Mouse (Mus musculus) kidney, adult 2 months (tissue): ENCODE measurements around the gene 1600014C23Rik. TPM values are rescaled to one million over a fixed set of nuclear protein-coding genes. Genes with fewer than 3 reads are reported as not detected.

Source experiments
- DNase-seq: peaks from one replicate; pipeline ENCODE4 v3.0.0; 2021
- H3K27ac ChIP-seq: fragments of 200-500 bp; 2 replicates; pipeline ENCODE4 v1.5.1; 2012; ENCODE audit warnings: low read depth, low read length, control low read depth, inconsistent platforms; ENCODE audit not compliant: insufficient read depth
- H3K27me3 ChIP-seq: fragments of 200-500 bp; replicated peaks from 2 replicates; pipeline ENCODE4 v1.6.1; 2012; ENCODE audit warnings: mild to moderate bottlenecking, moderate library complexity, low read length, inconsistent platforms; ENCODE audit not compliant: control insufficient read depth, insufficient read depth
- H3K36me3 ChIP-seq: fragments of 200-500 bp; 2 replicates; pipeline ENCODE4 v1.6.1; 2012; ENCODE audit warnings: mild to moderate bottlenecking, moderate library complexity, low read length, inconsistent platforms; ENCODE audit not compliant: control insufficient read depth, insufficient read depth
- H3K4me1 ChIP-seq: fragments of 200-500 bp; 2 replicates; pipeline ENCODE4 v1.6.1; 2011; ENCODE audit warnings: low read length; ENCODE audit not compliant: control insufficient read depth, insufficient read depth
- H3K4me3 ChIP-seq: fragments of 200-500 bp; 2 replicates; pipeline ENCODE4 v1.5.1; 2011; ENCODE audit warnings: mild to moderate bottlenecking, low read depth, low read length, control low read depth; ENCODE audit not compliant: insufficient read depth
- CTCF ChIP-seq: fragments of 200-500 bp; conservative IDR thresholded peaks from 2 replicates; pipeline ENCODE4 v1.5.1; 2011; ENCODE audit warnings: low read depth, mild to moderate bottlenecking, control low read depth, low read length, moderate library complexity, mixed read lengths; ENCODE audit not compliant: insufficient read depth, insufficient read length
- POLR2A ChIP-seq: fragments of 200-500 bp; IDR thresholded peaks from one replicate; pipeline ENCODE4 v1.6.1; 2011; ENCODE audit warnings: low read depth, low read length, control low read depth
- WGBS: fragments of 180-500 bp; shearing (Covaris S2); methylation state at CpG from one replicate; pipeline ENCODE4 v1.1.7; 2018; 5-methylcytosine and 5-hydroxymethylcytosine counted together
- polyA plus RNA-seq: library from polyadenylated mRNA; depleted of rRNA; stranded (reverse); fragments of >200 nt; gene quantifications from 2 replicates; pipeline ENCODE4 v1.2.3, GENCODE M21; 2012

The 1600014C23Rik gene
- polyA plus RNA-seq, 1 experiment = not detected

DNA sequence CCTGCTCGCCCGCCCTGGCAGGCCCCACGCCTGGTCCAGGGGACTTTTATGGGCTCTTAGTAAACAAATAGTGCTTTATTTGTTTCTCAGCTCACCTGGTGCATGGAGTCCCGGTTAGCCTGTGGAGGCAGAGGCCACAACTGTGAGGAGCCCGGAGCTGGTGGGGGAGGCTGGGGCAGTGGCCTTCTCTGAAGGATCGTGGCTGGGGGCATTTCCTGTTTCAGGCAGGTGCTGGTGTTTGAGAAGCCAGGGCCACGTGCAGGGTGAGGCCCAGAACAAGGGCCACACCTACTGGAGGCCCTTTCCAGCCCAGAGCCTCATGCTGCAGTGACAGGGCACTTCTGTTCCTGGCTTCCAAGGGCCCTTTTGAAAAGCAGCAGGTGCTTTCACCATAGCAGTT, 7.4 kb downstream of the 1600014C23Rik start:
- 62% methylated on average over 7 of the region's 7 CpGs for WGBS
- TF ChIP-seq POLR2A = no peak
- no peak for TF ChIP-seq CTCF
- DNase-seq = no peak

GRCm38 (mm10) chr17:45724574-45724921, 9.1 kb downstream of the 1600014C23Rik start:
- no peaks in the 10 kb centered on the region for H3K27me3 ChIP-seq
- H3K27ac ChIP-seq = no peak overlapping the region
- no peaks in the 10 kb centered on the region for H3K36me3 ChIP-seq
- 91% methylated on average over 10 of the region's 10 CpGs for WGBS
- H3K4me1 ChIP-seq = no peaks in the 10 kb centered on the region
- TF ChIP-seq POLR2A = no peak
- no peak for TF ChIP-seq CTCF
- DNase-seq = no peak
- no peak overlapping the region for H3K4me3 ChIP-seq

More for the DNA sequence above, 7.4 kb downstream of the 1600014C23Rik start:
- H3K36me3 ChIP-seq = no peaks in the 10 kb centered on the region
- no peaks in the 10 kb centered on the region for H3K27me3 ChIP-seq
- no peaks in the 10 kb centered on the region for H3K4me1 ChIP-seq
- H3K27ac ChIP-seq = no peak overlapping the region
- H3K4me3 ChIP-seq = no peak overlapping the region

GRCm38 (mm10) chr17:45723732-45724573, 9.7 kb downstream of the 1600014C23Rik start:
- peak; percentile 73 for DNase-seq
- Histone ChIP-seq H3K27ac (no peak overlapping the region), H3K36me3 (no peaks in the 10 kb centered on the region), H3K27me3 (no peaks in the 10 kb centered on the region), H3K4me3 (peak overlapping the region; percentile 14), H3K4me1 (no peaks in the 10 kb centered on the region)
- WGBS = 3% methylated on average over 25 of the region's 25 CpGs
- TF ChIP-seq POLR2A = no peak
- TF ChIP-seq CTCF = peak; percentile 97

DNA sequence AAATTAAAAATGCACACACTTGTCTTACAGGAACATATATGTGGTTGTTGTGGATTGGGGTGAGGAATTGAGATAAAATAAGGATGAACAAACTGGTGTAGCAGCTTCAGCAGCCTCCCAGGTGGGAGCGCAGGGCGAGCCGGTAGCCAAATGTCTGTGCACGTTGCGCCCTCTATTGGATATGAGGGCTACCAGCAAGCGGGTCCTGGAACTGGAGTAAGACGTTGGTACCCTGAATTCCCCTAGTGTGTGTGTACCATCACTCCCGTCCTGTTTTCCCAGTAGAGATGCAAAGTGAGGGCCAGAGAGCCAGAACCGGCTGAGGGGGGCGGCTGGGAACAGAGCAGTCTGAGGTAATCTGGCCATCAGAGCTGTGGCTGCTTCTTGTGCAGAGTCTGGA, 15.3 kb downstream of the 1600014C23Rik start:
- TF ChIP-seq POLR2A = no peak
- TF ChIP-seq CTCF = peak; percentile 97
- DNase-seq = peak; percentile 77
- 4% methylated on average over 10 of the region's 10 CpGs for WGBS
- Histone ChIP-seq H3K27ac (no peak overlapping the region), H3K27me3 (no peaks in the 10 kb centered on the region), H3K36me3 (no peaks in the 10 kb centered on the region), H3K4me3 (no peak overlapping the region), H3K4me1 (no peaks in the 10 kb centered on the region)

DNA sequence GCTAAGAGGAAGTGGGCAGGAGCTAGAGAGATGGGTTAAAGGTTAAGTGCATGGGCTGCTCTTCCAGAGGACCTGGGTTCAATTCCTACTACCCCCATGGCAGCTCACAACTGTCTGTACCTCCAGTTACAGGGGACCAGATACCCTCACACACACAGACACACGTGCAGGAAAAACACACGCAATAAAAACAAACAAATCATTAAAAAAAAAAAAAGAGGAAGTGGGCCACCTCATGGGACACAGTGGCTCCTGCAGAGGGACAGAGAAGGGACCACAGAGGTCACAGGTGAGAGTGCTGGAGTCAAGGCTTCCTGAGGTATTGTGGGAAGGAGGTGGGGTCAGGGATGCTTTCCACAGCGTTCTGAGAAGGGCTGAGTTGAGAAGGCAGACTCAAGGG, 22.1 kb downstream of the 1600014C23Rik start:
- H3K4me3 ChIP-seq = no peak overlapping the region
- no peaks in the 10 kb centered on the region for H3K36me3 ChIP-seq
- H3K4me1 ChIP-seq = no peaks in the 10 kb centered on the region
- 42% methylated on average over 3 of the region's 3 CpGs for WGBS
- DNase-seq = no peak
- TF ChIP-seq POLR2A (no peak), CTCF (no peak)
- no peaks in the 10 kb centered on the region for H3K27me3 ChIP-seq
- H3K27ac ChIP-seq = no peak overlapping the region

- Histone ChIP-seq H3K4me1 (no peaks in the 10 kb centered on the region), H3K4me3 (no peak overlapping the region), H3K27ac (no peak overlapping the region), H3K27me3 (no peaks in the 10 kb centered on the region), H3K36me3 (no peaks in the 10 kb centered on the region)
- TF ChIP-seq CTCF (no peak), POLR2A (no peak)
- 74% methylated on average over 8 of the region's 8 CpGs for WGBS
- no peak for DNase-seq
These were observed 23.2 kb downstream of the 1600014C23Rik start for GRCm38 (mm10) chr17:45710407-45710806.

DNA sequence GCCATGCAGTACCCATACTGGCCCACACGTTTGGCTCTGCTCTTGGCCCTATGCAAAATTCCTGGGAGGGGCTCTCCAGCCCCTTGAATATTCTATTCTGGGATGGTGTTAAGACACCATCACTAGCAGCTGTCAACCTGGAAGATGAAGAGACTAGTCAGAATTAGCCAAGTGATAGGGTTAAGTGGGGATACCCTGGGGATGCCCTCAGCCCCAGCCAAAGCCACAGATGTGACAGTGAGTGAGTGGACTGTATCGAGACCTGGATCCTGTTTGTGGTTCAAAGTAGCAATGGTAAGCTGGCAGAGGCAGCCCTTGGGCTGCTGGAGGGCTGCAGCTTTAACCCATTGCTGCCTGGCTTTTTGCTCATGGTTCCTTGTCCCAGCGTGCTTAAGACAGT, 23.8 kb downstream of the 1600014C23Rik start:
- DNase-seq = no peak
- Histone ChIP-seq H3K36me3 (no peaks in the 10 kb centered on the region), H3K27me3 (no peaks in the 10 kb centered on the region), H3K4me1 (no peaks in the 10 kb centered on the region), H3K4me3 (no peak overlapping the region), H3K27ac (no peak overlapping the region)
- whole genome bisulfite sequencing = 61% methylated on average over 3 of the region's 3 CpGs
- TF ChIP-seq POLR2A = no peak
- TF ChIP-seq CTCF = no peak
